Mouse (Mus musculus) left cerebral cortex, postnatal 36 days (tissue): ENCODE data around the gene Hist1h4f. TPM values are rescaled to one million over a fixed set of nuclear protein-coding genes. Genes with fewer than 3 reads are reported as not detected.
"Not testable (repeated sequence)": the region's sequence is repeated elsewhere in the genome, so short reads cannot be mapped to it uniquely, and the experiment has no call there.

ENCODE experiments used
- DNase-seq, 2 experiments: peaks; one replicate each; pipeline ENCODE4 v3.0.0; 2021 to 2022; ENCODE audit warnings: low spot score in 2 of 2, mixed read lengths in 1 of 2
- intact Hi-C: fragments of 180-260 bp; cut with DNase I; formaldehyde crosslinking; loops from one replicate; pipeline ENCODE4 v1.15.1; 2025
- total RNA-seq, 2 experiments: library from RNA; stranded (reverse); gene quantifications; 2 replicates each; pipeline ENCODE4 v1.2.3; 2021

Gene Hist1h4f
- total RNA-seq, 2 experiments from 2014 or later, result 173 to 184 TPM

GRCm38 (mm10) chr13:23577835-23578234 lies 26.4 kb upstream of the Hist1h4f start:
- intact Hi-C loops, result no loop called here
- DNase-seq, result no peak

- DNase-seq, result no peak
- intact Hi-C loops, result no loop called here
These were observed 25.6 kb upstream of the Hist1h4f start for GRCm38 (mm10) chr13:23576906-23577639.

- intact Hi-C loops, result no loop called here
These were observed 25.0 kb upstream of the Hist1h4f start for GRCm38 (mm10) chr13:23576351-23576881.

GRCm38 (mm10) chr13:23575864-23576313 lies 24.4 kb upstream of the Hist1h4f start:
- DNase-seq, result peak; percentile 24 to 38
- intact Hi-C loops, result not testable (repeated sequence)

More at GRCm38 (mm10) chr13:23576351-23576881, 25.0 kb upstream of the Hist1h4f start:
- DNase-seq, result no peak

GRCm38 (mm10) chr13:23575271-23575851 lies 23.9 kb upstream of the Hist1h4f start, which contains the start of gene Hist1h3d:
Gene Hist1h3d (plus strand): TSS chr13:23575763.
- peak; percentile 49 to 73 for DNase-seq
- intact Hi-C loops, result no loop called here

- intact Hi-C loops, DNase-seq: not testable (repeated sequence)
These were observed 23.2 kb upstream of the Hist1h4f start for GRCm38 (mm10) chr13:23574546-23575170.

GRCm38 (mm10) chr13:23573898-23574524 lies 22.6 kb upstream of the Hist1h4f start, which contains the start of the genes Hist1h2bf and Hist1h2ad:
Gene Hist1h2bf (minus strand): TSS chr13:23574196.
Gene Hist1h2ad (plus strand): TSS chr13:23574381.
- intact Hi-C loops, result not testable (repeated sequence)
- DNase-seq, result peak; percentile 90 to 92

- DNase-seq, intact Hi-C loops: not testable (repeated sequence)
These were observed 21.8 kb upstream of the Hist1h4f start for GRCm38 (mm10) chr13:23573034-23573897.

GRCm38 (mm10) chr13:23572218-23573033 lies 21.0 kb upstream of the Hist1h4f start:
- intact Hi-C loops, result no loop called here
- no peak for DNase-seq

- DNase-seq, intact Hi-C loops: not testable (repeated sequence)
These were observed 20.2 kb upstream of the Hist1h4f start for GRCm38 (mm10) chr13:23571504-23572217.

- peak; percentile 62 to 81 for DNase-seq
- intact Hi-C loops, result no loop called here
These were observed 19.6 kb upstream of the Hist1h4f start, which contains the start of the genes Hist1h2ae and Hist1h2bg for GRCm38 (mm10) chr13:23571022-23571503. Gene Hist1h2ae (minus strand): TSS chr13:23571220. Gene Hist1h2bg (plus strand): TSS chr13:23571396.

GRCm38 (mm10) chr13:23570261-23571021 lies 19.0 kb upstream of the Hist1h4f start:
- intact Hi-C loops, result not testable (repeated sequence)
- peak in 1 of 2 experiments; percentile 82 for DNase-seq

GRCm38 (mm10) chr13:23564482-23564881 lies 13.0 kb upstream of the Hist1h4f start:
- DNase-seq, result no peak
- intact Hi-C loops, result no loop called here

GRCm38 (mm10) chr13:23562699-23563462 lies 11.4 kb upstream of the Hist1h4f start:
- peak in 1 of 2 experiments; percentile 43 for DNase-seq
- intact Hi-C loops, result no loop called here

GRCm38 (mm10) chr13:23561883-23562659 lies 10.6 kb upstream of the Hist1h4f start, which contains the start of gene Hist1h3e:
Gene Hist1h3e (minus strand): TSS chr13:23562369.
- intact Hi-C loops, result not testable (repeated sequence)
- DNase-seq, result peak; percentile 94 to 95
